Mouse (Mus musculus) hindbrain, embryonic 16.5 days (tissue): Measurements from ENCODE around the gene Elk3. TPM values are rescaled to one million over a fixed set of nuclear protein-coding genes. Genes with fewer than 3 reads are reported as not detected.

Source experiments
- ATAC-seq: fragments of 200-750 bp; cut with Nextera tagmentation; 2 replicates; pipeline ENCODE4 v1.8.0; 2017; ENCODE audit warnings: moderate TSS enrichment, moderate library complexity
- H3K27ac ChIP-seq: fragments of 300-500 bp; sonication (generic); 2 replicates; pipeline ENCODE4 v1.5.1; 2014; ENCODE audit warnings: low read depth, mild to moderate bottlenecking, control low read depth, low read length, moderate library complexity
- H3K27me3 ChIP-seq: fragments of 300-500 bp; sonication (generic); replicated peaks from 2 replicates; pipeline ENCODE4 v1.6.1; 2014; ENCODE audit warnings: low read length; ENCODE audit not compliant: control insufficient read depth, insufficient read depth
- H3K36me3 ChIP-seq: fragments of 300-500 bp; sonication (generic); 2 replicates; pipeline ENCODE4 v1.6.1; 2014; ENCODE audit warnings: mild to moderate bottlenecking, low read length, moderate library complexity, mixed read lengths; ENCODE audit not compliant: control insufficient read depth, insufficient read depth
- H3K4me1 ChIP-seq: fragments of 300-500 bp; sonication (generic); 2 replicates; pipeline ENCODE4 v1.6.1; 2014; ENCODE audit warnings: low read depth, low read length; ENCODE audit not compliant: control insufficient read depth, insufficient read depth
- H3K4me2 ChIP-seq: fragments of 300-500 bp; sonication (generic); 2 replicates; pipeline ENCODE4 v1.6.1; 2014; ENCODE audit warnings: mild to moderate bottlenecking, low read length, control low read depth, moderate library complexity
- H3K4me3 ChIP-seq: fragments of 300-500 bp; sonication (generic); 2 replicates; pipeline ENCODE4 v1.5.1; 2014; ENCODE audit warnings: mild to moderate bottlenecking, low read length, control low read depth, moderate library complexity
- H3K9ac ChIP-seq: fragments of 300-500 bp; sonication (generic); 2 replicates; pipeline ENCODE4 v1.6.1; 2014; ENCODE audit warnings: low read depth, mild to moderate bottlenecking, control low read depth, low read length, moderate library complexity
- H3K9me3 ChIP-seq: fragments of 300-500 bp; sonication (generic); 2 replicates; pipeline ENCODE4 v1.6.1; 2014; ENCODE audit warnings: mild to moderate bottlenecking, low read length, moderate library complexity; ENCODE audit not compliant: control insufficient read depth
- WGBS: fragments of 180-500 bp; shearing (Covaris S2); extraction: QIAGEN DNeasy Blood & Tissue Kit; methylation state at CpG from one replicate; pipeline ENCODE4 v1.1.7; 2014; 5-methylcytosine and 5-hydroxymethylcytosine counted together
- polyA plus RNA-seq: library from polyadenylated mRNA; unstranded; fragments of >200 nt; fragmentation: Nextera tagmentation; extraction: Ambion mirVana; gene quantifications from 2 replicates; pipeline ENCODE4 v1.2.1, GENCODE M21; 2015

The Elk3 gene
- polyA plus RNA-seq, 1 experiment from 2014 or later: 4.1 TPM

GRCm38 (mm10) chr10:93279062-93279461 lies 31.9 kb downstream of the Elk3 start:
- no peak overlapping the region for H3K27ac ChIP-seq
- H3K4me1 ChIP-seq: peaks cover 27% of the 10 kb centered on the region
- no peak for ATAC-seq
- H3K9ac ChIP-seq: no peak overlapping the region
- H3K9me3 ChIP-seq: no peaks in the 10 kb centered on the region
- H3K27me3 ChIP-seq: no peaks in the 10 kb centered on the region
- H3K4me3 ChIP-seq: no peak overlapping the region
- H3K4me2 ChIP-seq: no peak overlapping the region
- no peaks in the 10 kb centered on the region for H3K36me3 ChIP-seq
- WGBS: 90% methylated on average over 9 of the region's 9 CpGs

DNA sequence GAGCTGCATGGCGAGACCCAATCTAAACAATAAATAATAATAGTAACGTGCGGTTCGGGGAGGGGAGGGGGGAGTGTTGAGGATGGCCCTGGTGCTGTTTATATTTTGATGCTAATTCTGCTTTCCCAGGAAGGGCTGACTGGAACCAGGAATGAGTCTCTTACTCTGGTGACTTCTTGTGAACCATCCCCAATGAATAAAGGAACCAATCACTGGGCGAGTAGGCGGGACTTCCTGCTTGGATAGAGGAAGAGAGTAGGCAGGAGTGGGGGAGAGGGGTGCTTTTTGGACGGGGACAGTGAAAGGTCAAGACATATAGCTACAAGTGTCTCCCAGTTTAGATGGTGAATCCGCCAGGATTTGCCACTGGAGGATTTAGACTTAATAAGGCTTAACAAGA lies 32.6 kb downstream of the Elk3 start:
- WGBS: 81% methylated on average over 8 of the region's 8 CpGs
- Histone ChIP-seq H3K4me3 (no peak overlapping the region), H3K4me1 (peaks cover 27% of the 10 kb centered on the region)

DNA sequence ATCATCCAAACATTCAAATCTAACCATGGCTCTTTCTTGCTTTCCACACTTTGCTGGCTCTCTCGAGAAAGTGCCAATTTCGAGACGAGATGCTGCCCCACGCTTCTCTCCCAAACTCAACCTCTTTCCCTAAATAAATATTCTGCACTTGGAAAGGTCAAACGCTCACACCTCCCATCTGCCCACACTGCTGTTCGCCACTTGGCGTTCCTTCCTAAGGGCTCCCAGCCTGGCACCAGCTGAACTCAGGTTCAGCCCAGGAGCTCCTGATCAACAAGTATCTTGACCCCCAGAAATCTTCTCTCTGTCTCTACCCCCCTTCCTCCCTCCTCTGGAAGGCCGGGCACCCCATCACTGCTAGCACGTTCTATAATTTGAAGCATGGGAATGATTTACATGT lies 34.1 kb downstream of the Elk3 start:
- H3K4me1 ChIP-seq: peaks cover 30% of the 10 kb centered on the region
- peak overlapping the region; percentile 91 for H3K27ac ChIP-seq
- H3K27me3 ChIP-seq: no peaks in the 10 kb centered on the region
- peak overlapping the region; percentile 62 for H3K4me2 ChIP-seq
- peak overlapping the region; percentile 42 for H3K4me3 ChIP-seq
- WGBS: 29% methylated on average over 9 of the region's 9 CpGs
- H3K9me3 ChIP-seq: no peaks in the 10 kb centered on the region
- H3K36me3 ChIP-seq: no peaks in the 10 kb centered on the region
- no peak for ATAC-seq
- peak overlapping the region; percentile 60 for H3K9ac ChIP-seq

More for the DNA sequence above, 32.6 kb downstream of the Elk3 start:
- Histone ChIP-seq H3K9me3 (no peaks in the 10 kb centered on the region), H3K9ac (no peak overlapping the region), H3K27me3 (no peaks in the 10 kb centered on the region), H3K27ac (no peak overlapping the region), H3K4me2 (no peak overlapping the region), H3K36me3 (no peaks in the 10 kb centered on the region)
- ATAC-seq: no peak

DNA sequence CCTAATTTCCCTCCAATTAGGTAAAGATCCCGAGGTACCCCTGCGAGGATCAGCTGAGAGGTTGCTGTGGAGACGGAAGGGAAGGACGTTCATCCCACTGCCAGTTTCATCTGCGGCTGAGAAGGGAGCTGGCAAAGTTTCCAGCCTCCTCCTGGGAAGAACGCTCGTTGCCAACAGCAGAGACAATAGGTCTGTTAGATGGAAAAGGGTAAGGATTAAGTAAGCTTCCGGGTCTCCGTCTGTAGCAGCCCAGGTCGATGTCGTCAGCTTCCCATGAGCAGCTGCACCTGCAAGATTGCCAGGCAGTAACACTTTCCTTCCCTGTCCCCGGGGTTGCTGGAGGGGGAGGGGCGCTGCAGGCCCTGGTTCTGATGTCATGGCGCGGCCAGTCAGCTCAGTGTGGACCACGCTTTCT lies 34.6 kb downstream of the Elk3 start:
- no peaks in the 10 kb centered on the region for H3K9me3 ChIP-seq
- H3K4me1 ChIP-seq: peaks cover 30% of the 10 kb centered on the region
- peak overlapping the region; percentile 91 for H3K27ac ChIP-seq
- H3K9ac ChIP-seq: peak overlapping the region; percentile 60
- H3K4me2 ChIP-seq: peak overlapping the region; percentile 62
- H3K27me3 ChIP-seq: no peaks in the 10 kb centered on the region
- H3K4me3 ChIP-seq: peak overlapping the region; percentile 42
- no peaks in the 10 kb centered on the region for H3K36me3 ChIP-seq
- ATAC-seq: peak; percentile 66
- WGBS: under 1% methylated on average over 13 of the region's 16 CpGs

GRCm38 (mm10) chr10:93275212-93276136 lies 35.5 kb downstream of the Elk3 start:
- Histone ChIP-seq H3K9me3 (no peaks in the 10 kb centered on the region), H3K36me3 (no peaks in the 10 kb centered on the region), H3K4me1 (peaks cover 30% of the 10 kb centered on the region), H3K9ac (peak overlapping the region; percentile 60), H3K4me2 (peak overlapping the region; percentile 62), H3K27ac (peak overlapping the region; percentile 91), H3K27me3 (no peaks in the 10 kb centered on the region), H3K4me3 (peak overlapping the region; percentile 42)
- ATAC-seq: peak; percentile 93
- 14% methylated on average over 25 of the region's 25 CpGs for WGBS

DNA sequence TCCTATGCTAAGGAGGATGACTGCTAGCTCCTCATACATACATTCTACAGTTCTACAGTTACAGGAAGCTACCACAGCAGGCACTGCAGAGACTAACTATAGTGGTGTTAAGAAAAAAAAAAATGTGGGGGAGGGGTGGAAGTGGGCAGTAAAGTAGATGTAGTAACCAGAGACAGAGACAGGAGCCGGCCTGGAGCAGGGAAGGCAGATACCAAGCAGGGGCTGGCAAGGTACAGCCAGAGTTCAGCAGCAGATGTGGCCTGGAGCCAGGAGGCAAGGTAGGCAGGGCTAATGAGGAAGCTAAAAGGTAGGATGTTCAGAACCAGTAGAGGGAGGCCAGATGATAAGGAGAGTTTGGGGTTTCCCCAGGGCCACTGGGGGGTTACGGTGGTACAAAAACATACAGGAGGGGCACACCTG lies 36.6 kb downstream of the Elk3 start:
- no peak for ATAC-seq
- no peak overlapping the region for H3K4me2 ChIP-seq
- no peaks in the 10 kb centered on the region for H3K27me3 ChIP-seq
- 64% methylated on average over 2 of the region's 2 CpGs for WGBS
- peaks cover 30% of the 10 kb centered on the region for H3K4me1 ChIP-seq
- H3K27ac ChIP-seq: no peak overlapping the region
- peak overlapping the region; percentile 16; the same call in 1 of the 2 replicates for H3K9ac ChIP-seq
- H3K4me3 ChIP-seq: no peak overlapping the region
- H3K9me3 ChIP-seq: no peaks in the 10 kb centered on the region
- H3K36me3 ChIP-seq: no peaks in the 10 kb centered on the region

DNA sequence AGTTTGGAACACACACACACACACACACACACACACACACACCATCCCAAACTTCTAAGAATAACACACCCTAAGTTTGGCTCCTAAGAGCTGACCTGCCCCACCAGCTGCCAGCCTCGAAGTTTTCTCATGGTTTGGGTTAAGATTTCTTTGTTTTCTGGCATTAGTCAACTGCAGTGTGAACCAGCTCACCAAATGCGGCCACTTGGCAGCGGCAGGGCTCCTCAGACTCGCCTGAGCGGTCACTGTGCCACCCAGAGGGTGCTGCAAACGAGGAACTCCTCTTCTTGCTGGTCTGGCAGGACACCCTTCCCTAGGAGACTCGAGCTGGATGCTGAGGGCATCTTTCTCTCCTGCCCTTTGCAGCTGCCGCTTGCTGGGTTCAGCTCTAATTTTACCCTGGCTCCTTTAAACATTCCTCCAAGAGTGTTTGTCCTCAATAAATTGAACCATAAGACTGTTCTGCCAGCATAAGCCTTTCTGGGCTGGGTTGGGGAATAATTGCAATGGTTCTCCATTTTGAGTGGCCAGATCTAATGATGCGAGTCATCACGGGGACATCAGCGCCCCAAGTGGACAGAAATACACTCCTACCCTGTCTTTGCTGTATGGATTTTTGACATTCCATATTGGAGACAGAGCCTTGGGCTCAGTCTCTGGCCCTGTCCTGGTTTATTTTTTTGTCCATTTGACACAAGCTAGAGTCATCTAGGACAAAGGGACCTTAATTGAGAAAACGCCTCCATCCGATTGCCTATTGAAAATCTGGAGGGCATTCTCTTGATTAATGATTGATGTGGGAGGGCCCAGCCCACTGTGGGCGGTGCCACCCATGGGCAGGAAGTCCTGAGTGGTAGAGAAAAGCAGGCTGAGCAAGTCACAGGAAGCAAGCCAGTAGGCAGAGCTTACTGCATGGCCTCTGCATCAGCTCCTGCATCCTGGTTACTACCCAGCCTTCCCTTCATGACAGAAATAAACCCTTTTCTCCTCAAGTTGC lies 37.7 kb downstream of the Elk3 start:
- Histone ChIP-seq H3K4me3 (no peak overlapping the region), H3K9me3 (no peaks in the 10 kb centered on the region), H3K27me3 (no peaks in the 10 kb centered on the region), H3K36me3 (no peaks in the 10 kb centered on the region), H3K4me2 (no peak overlapping the region), H3K9ac (no peak overlapping the region), H3K4me1 (peaks cover 30% of the 10 kb centered on the region), H3K27ac (peak overlapping the region; percentile 21)
- 62% methylated on average over 14 of the region's 14 CpGs for WGBS
- no peak for ATAC-seq

GRCm38 (mm10) chr10:93271831-93272230 lies 39.1 kb downstream of the Elk3 start:
- Histone ChIP-seq H3K4me1 (peaks cover 26% of the 10 kb centered on the region), H3K27me3 (no peaks in the 10 kb centered on the region), H3K4me3 (no peak overlapping the region), H3K27ac (no peak overlapping the region), H3K36me3 (no peaks in the 10 kb centered on the region), H3K9ac (no peak overlapping the region), H3K4me2 (no peak overlapping the region), H3K9me3 (no peaks in the 10 kb centered on the region)
- ATAC-seq: no peak
- WGBS: 81% methylated on average over 7 of the region's 7 CpGs
